Mouse (Mus musculus) neural tube, embryonic 13.5 days (tissue): ENCODE measurements around the gene Slc39a13. TPM values are rescaled to one million over a fixed set of nuclear protein-coding genes. Genes with fewer than 3 reads are reported as not detected.
"Not testable (repeated sequence)": the region's sequence is repeated elsewhere in the genome, so short reads cannot be mapped to it uniquely, and the experiment has no call there.

Experiments
- ATAC-seq: fragments of 200-750 bp; cut with Nextera tagmentation; 2 replicates; pipeline ENCODE4 v1.8.0; 2017; ENCODE audit warnings: low read depth, mild to moderate bottlenecking, moderate TSS enrichment, moderate library complexity
- H3K27ac ChIP-seq: fragments of 300-500 bp; sonication (generic); replicated peaks from 2 replicates; pipeline ENCODE4 v1.5.1; 2015; ENCODE audit warnings: moderate library complexity, mild to moderate bottlenecking, inconsistent platforms
- H3K27me3 ChIP-seq: fragments of 300-500 bp; sonication (generic); 2 replicates; pipeline ENCODE4 v1.6.1; 2015; ENCODE audit warnings: mild to moderate bottlenecking, inconsistent platforms
- H3K36me3 ChIP-seq: fragments of 300-500 bp; sonication (generic); 2 replicates; pipeline ENCODE4 v1.6.1; 2015; ENCODE audit warnings: mild to moderate bottlenecking, inconsistent platforms
- H3K4me1 ChIP-seq: fragments of 300-500 bp; sonication (generic); replicated peaks from 2 replicates; pipeline ENCODE4 v1.6.1; 2015; ENCODE audit warnings: inconsistent platforms
- H3K4me2 ChIP-seq: fragments of 300-500 bp; sonication (generic); 2 replicates; pipeline ENCODE4 v1.6.1; 2015; ENCODE audit warnings: inconsistent platforms, mild to moderate bottlenecking, moderate library complexity
- H3K4me3 ChIP-seq: fragments of 300-500 bp; sonication (generic); 2 replicates; pipeline ENCODE4 v1.5.1; 2015; ENCODE audit warnings: mild to moderate bottlenecking, inconsistent platforms
- H3K9ac ChIP-seq: fragments of 300-500 bp; sonication (generic); 2 replicates; pipeline ENCODE4 v1.6.1; 2015; ENCODE audit warnings: moderate library complexity, mild to moderate bottlenecking, inconsistent platforms
- H3K9me3 ChIP-seq: fragments of 300-500 bp; sonication (generic); 2 replicates; pipeline ENCODE4 v1.6.1; 2016; ENCODE audit warnings: inconsistent platforms
- WGBS: fragments of 180-500 bp; shearing (Covaris S2); methylation state at CpG from one replicate; pipeline ENCODE4 v1.1.7; 2015; 5-methylcytosine and 5-hydroxymethylcytosine counted together
- polyA plus RNA-seq: library from polyadenylated mRNA; unstranded; fragments of >200 nt; fragmentation: Nextera tagmentation; extraction: Ambion mirVana; gene quantifications from 2 replicates; pipeline ENCODE4 v1.2.1, GENCODE M21; 2015

Gene Slc39a13
- polyA plus RNA-seq, 1 experiment from 2014 or later, result 31.1 TPM

DNA sequence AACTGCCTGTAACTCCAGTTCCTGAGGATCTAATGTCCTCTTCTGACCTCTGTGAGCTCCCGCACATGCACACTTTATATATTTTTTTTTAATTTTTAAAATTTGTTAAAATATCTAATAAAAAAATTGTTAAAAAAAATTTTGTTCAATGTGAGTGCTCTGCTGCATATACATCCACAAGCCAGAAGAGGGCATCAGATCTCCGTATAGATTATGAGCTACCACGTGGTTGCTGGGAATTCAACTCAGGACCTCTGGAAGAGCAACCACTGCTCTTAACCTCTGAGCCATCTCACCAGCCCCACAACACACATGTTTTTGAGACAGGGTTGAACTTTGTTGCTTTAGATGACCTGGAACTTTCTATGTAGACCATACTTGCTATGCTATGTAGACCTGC, 37.2 kb downstream of the Slc39a13 start:
- H3K9ac ChIP-seq, result no peak overlapping the region
- H3K4me1 ChIP-seq, result no peaks in the 10 kb centered on the region
- H3K9me3 ChIP-seq, result no peaks in the 10 kb centered on the region
- H3K36me3 ChIP-seq, result no peaks in the 10 kb centered on the region
- WGBS, result 23% methylated on average over 3 of the region's 3 CpGs
- no peaks in the 10 kb centered on the region for H3K27me3 ChIP-seq
- H3K4me3 ChIP-seq, result no peak overlapping the region
- ATAC-seq, result no peak
- H3K4me2 ChIP-seq, result no peak overlapping the region
- H3K27ac ChIP-seq, result no peak overlapping the region

DNA sequence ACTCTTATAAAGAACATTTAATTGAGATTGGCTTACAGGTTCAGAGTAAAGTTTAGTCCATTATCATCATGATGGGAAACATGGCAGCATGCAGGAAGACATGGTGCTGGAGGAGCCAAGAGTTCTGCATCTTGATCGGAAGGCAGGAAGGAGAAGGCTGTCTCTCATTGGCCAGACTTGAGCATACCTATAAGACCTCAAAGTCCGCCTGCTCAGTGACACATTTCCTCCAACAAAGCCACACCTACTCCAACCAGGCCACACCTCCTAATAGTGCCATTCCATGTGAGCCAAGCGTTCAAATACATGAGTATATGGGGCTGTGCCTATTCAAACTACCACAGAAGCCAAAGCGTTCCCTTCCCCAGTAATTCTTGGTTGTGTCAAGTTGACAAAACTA, 39.0 kb downstream of the Slc39a13 start:
- Histone ChIP-seq H3K27me3 (no peaks in the 10 kb centered on the region), H3K9ac (no peak overlapping the region)
- 86% methylated on average over 4 of the region's 4 CpGs for WGBS

DNA sequence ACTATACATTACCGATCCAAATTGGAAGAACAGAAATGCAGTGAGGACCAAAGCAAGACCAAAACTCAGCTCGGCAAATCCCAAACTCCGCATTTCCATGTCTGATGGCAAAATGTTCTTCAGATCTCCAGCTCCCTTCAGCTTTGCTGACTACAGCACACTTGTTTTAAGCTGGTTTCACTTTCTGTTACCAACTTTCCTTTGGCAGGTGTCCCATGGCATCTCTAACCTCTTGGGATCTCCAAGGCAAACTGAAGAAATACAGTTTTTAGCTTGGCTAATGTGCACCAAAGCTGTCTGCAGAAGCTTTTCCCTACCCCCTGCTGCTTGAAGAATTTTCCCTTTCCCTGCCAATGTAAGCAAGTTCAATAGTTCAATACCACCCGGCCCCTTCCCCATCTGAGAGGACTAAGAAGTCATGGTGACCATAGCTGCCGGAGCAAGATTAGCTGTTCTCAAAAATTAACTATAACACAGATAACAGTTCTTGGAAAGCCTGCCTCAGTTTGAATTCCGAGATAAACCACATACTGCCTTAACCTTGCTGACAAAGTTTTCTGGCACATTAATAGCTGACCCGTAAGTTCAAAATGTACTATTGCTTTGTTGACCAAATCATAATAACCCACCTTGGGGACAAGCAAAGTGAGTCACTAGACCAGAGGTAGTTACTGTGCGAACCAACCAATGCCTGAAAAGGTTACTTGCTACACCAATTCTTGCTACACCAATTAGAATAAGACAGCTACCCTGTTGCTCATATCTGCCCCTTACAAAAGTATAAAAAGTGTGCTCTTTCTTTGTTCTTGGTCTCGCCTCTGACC, 42.6 kb downstream of the Slc39a13 start:
- Histone ChIP-seq H3K36me3 (no peaks in the 10 kb centered on the region), H3K9me3 (no peaks in the 10 kb centered on the region), H3K4me1 (no peaks in the 10 kb centered on the region), H3K4me3 (no peak overlapping the region), H3K9ac (no peak overlapping the region), H3K27ac (no peak overlapping the region), H3K27me3 (no peaks in the 10 kb centered on the region), H3K4me2 (no peak overlapping the region)
- ATAC-seq, result no peak
- WGBS, result 81% methylated on average over 9 of the region's 9 CpGs

More for the DNA sequence above, 39.0 kb downstream of the Slc39a13 start:
- no peak for ATAC-seq
- Histone ChIP-seq H3K27ac (no peak overlapping the region), H3K9me3 (no peaks in the 10 kb centered on the region), H3K4me2 (no peak overlapping the region), H3K4me1 (no peaks in the 10 kb centered on the region), H3K4me3 (no peak overlapping the region), H3K36me3 (no peaks in the 10 kb centered on the region)

DNA sequence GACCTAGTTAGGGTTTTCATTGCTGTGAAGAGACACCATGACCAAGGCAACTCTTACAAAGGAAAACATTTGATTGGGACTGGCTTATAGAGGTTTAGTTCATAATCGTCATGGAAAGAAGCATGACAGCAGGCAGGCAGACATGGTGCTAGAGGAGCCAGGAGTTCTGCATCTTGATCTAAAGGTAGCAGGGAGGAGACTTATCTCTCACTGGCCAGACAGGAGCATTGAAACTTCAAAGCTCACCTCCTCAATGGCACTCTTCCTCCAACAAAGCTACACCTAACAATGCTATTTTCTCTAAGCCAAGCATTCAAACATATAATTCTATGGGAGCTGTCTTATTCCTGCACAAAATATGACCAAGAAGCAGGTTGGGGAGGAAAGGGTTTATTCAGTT, 43.7 kb downstream of the Slc39a13 start:
- H3K36me3 ChIP-seq, result no peaks in the 10 kb centered on the region
- H3K4me3 ChIP-seq, result no peak overlapping the region
- H3K9me3 ChIP-seq, result no peaks in the 10 kb centered on the region
- no peak overlapping the region for H3K4me2 ChIP-seq
- no peak overlapping the region for H3K9ac ChIP-seq
- no peak overlapping the region for H3K27ac ChIP-seq
- no peaks in the 10 kb centered on the region for H3K4me1 ChIP-seq
- no peaks in the 10 kb centered on the region for H3K27me3 ChIP-seq
- ATAC-seq, result no peak
- 94% methylated on average over 1 of the region's 1 CpGs for WGBS

DNA sequence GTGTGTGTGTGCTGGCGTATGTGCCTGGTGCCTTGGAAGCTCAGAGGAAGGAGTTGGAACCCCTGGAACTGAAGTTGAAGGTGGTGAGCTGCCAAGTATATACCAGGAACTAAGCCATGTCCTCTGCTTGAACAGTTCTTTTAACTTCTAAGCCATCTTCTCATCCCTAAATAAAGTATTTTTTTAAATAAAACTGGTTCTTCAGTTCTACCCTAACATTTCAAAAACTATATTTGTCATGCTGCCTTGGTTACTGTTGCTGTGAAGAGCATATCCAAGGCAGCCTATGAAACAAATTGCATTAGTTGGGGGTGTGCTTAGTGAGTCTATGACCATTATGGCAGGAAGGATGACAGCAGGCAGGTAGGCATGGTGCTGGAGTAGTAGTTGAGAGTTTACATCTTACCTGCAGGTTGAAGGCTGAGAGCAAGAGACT, 45.1 kb downstream of the Slc39a13 start:
- Histone ChIP-seq H3K4me2 (no peak overlapping the region), H3K9me3 (no peaks in the 10 kb centered on the region), H3K36me3 (peaks cover 9% of the 10 kb centered on the region), H3K27me3 (no peaks in the 10 kb centered on the region), H3K4me1 (no peaks in the 10 kb centered on the region), H3K27ac (no peak overlapping the region), H3K4me3 (no peak overlapping the region), H3K9ac (no peak overlapping the region)
- ATAC-seq, result no peak
- WGBS, result 95% methylated on average over 1 of the region's 1 CpGs

DNA sequence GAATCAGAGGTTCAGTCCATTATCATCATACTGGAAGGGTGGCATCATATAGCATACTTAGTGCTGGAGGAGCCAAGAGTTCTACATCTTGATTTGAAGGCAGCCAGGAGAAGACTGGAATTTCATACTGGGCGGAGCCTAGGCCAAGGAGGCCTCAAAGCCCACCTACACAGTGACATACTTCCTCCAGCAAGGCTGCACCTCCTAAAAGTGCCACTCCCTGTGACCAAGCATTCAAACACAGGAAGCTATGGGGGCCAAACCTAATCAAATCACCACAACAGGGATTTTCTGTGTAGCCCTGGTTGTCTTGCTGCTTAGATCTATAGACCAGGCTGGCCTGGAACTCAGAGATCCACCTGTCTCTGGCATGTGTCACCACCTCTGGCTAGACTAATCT, 46.3 kb downstream of the Slc39a13 start:
- WGBS, result 97% methylated on average over 1 of the region's 1 CpGs
- Histone ChIP-seq H3K4me2 (no peak overlapping the region), H3K4me3 (no peak overlapping the region), H3K27ac (no peak overlapping the region), H3K27me3 (no peaks in the 10 kb centered on the region), H3K9ac (no peak overlapping the region), H3K36me3 (peaks cover 15% of the 10 kb centered on the region), H3K4me1 (no peaks in the 10 kb centered on the region), H3K9me3 (no peaks in the 10 kb centered on the region)
- no peak for ATAC-seq

DNA sequence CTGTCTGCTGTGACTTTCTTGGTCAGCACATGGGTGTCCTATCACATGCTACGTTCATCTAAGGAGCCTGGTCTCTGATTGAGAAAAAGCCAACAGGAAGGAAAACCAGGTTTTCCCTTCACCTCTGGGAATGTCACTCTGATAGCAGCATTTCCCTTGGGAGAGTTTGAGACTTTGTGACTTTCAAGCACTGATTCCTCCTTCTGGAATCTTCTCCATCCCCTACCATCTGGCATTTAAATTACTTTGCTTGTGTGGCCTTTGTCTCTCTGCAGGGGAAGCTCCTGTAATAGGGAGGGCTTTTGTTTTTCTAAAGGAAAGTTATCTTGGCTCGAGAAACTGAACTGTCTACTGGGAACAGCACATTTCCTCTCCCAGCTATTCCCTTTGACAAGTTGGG, 47.1 kb downstream of the Slc39a13 start:
- Histone ChIP-seq H3K27me3 (no peaks in the 10 kb centered on the region), H3K4me2 (no peak overlapping the region), H3K4me1 (peaks cover 5% of the 10 kb centered on the region; the same call in 1 of the 2 replicates), H3K9me3 (no peaks in the 10 kb centered on the region), H3K9ac (no peak overlapping the region), H3K36me3 (peaks cover 15% of the 10 kb centered on the region), H3K4me3 (no peak overlapping the region), H3K27ac (no peak overlapping the region)
- no peak for ATAC-seq
- WGBS, result 57% methylated on average over 2 of the region's 2 CpGs

DNA sequence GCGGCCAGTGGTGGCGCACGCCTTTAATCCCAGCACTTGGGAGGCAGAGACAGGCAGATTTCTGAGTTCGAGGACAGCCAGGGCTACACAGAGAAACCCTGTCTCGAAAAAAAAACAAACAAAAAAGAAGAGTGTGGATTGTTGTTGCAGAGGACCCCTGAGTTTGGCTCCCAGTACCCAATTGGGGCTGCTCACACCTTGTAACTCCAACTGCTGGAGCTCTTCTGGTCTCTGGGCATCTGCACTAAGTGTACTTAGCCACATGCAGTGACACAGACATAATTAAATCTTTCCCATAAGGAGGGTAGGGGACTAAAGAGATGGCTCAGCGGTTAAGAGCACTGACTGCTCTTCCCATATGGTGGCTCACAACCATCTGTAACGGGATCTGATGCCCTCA, 48.0 kb downstream of the Slc39a13 start:
- not testable (repeated sequence) for H3K4me2 ChIP-seq, H3K4me3 ChIP-seq, H3K9ac ChIP-seq, H3K9me3 ChIP-seq, ATAC-seq, H3K27me3 ChIP-seq, H3K27ac ChIP-seq
- 93% methylated on average over 7 of the region's 7 CpGs for WGBS
- Histone ChIP-seq H3K4me1 (peaks cover 12% of the 10 kb centered on the region; the same call in 1 of the 2 replicates), H3K36me3 (peaks cover 21% of the 10 kb centered on the region)

DNA sequence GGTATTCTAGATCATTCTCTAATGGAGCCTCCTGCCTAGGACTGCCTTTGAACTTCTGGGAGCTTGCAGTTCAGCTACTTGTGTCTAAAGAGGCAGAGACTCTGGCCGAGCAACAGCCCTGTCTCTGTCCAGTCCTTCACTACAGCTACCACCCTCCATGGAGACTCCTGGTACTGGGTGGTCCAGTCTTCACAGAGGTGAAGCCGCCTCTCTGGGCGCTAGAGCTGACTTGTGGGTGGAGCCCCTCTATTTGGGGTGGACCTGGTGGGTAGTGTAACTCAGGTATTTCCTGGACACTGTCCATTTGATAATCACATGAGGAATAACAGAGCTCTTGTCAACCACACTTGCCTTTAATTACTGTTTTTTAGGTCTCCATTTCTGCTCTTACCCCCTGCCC, 50.3 kb downstream of the Slc39a13 start:
- 96% methylated on average over 3 of the region's 3 CpGs for WGBS
- Histone ChIP-seq H3K9me3 (no peaks in the 10 kb centered on the region), H3K9ac (no peak overlapping the region), H3K4me2 (no peak overlapping the region), H3K4me3 (no peak overlapping the region), H3K27me3 (no peaks in the 10 kb centered on the region), H3K4me1 (peaks cover 17% of the 10 kb centered on the region; the same call in 1 of the 2 replicates), H3K27ac (no peak overlapping the region), H3K36me3 (peaks cover 37% of the 10 kb centered on the region)
- ATAC-seq, result no peak

DNA sequence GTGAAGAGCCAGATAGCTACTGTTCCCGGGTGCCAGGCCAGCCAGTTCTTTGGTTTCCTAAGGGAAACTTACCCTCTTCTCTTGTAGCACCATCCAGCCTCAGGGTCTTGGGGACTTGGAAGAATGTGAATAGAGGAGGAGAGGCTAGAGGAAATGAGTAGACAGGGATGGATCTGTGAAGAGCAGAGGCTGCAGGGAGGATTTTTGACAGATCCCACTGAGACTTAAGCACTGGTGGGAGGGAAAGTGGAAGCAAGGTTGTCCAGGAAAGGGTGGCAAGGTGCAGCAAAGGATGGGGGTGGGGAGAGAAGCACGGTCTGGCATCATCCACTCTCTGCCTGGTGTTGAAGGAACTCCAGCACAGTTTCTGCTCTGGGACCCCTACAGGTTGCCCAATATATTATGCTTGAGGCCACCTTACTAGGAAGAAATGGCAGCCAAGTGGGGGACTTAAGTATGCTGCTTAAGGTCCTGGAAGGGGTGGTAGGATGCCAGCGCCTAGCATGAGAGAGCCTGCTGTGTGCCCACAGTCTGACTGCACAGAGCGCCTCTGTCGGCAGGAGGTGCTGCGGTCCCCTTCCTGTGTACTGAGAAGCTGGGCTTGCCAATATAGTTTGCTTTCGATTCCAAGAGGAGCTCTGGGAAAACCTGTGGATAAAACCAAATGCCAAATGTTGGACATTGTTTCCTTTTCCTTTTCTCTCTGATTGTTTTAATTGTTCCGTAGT, 52.0 kb downstream of the Slc39a13 start:
- Histone ChIP-seq H3K4me2 (no peak overlapping the region), H3K9me3 (no peaks in the 10 kb centered on the region), H3K36me3 (peaks cover 54% of the 10 kb centered on the region), H3K4me1 (peaks cover 17% of the 10 kb centered on the region; the same call in 1 of the 2 replicates), H3K9ac (no peak overlapping the region), H3K27ac (no peak overlapping the region), H3K4me3 (no peak overlapping the region), H3K27me3 (no peaks in the 10 kb centered on the region)
- WGBS, result 72% methylated on average over 8 of the region's 8 CpGs
- ATAC-seq, result no peak; the same call in 1 of the 2 replicates

DNA sequence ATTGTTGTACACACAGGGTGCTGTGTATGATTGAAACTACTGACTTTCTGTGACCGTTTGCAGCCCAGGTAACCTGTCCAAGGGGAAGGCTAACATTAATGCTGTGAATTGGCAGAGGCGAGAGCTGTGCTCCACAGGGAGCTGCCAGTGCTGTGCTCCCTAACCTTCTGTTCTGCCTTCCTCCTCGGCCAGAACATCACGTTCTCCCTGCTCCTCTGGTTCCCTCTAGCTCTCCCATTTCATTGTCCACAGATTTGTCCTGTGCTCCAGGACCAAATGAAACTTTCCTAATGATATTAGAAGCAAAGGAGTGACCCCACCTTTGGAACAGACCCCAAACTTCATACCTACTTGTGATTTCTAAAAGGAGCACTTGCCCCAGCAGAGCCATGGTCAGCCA, 54.8 kb downstream of the Slc39a13 start:
- no peaks in the 10 kb centered on the region for H3K9me3 ChIP-seq
- 86% methylated on average over 4 of the region's 4 CpGs for WGBS
- H3K27ac ChIP-seq, result no peak overlapping the region
- H3K36me3 ChIP-seq, result peaks cover 72% of the 10 kb centered on the region
- no peak overlapping the region for H3K9ac ChIP-seq
- no peaks in the 10 kb centered on the region for H3K27me3 ChIP-seq
- no peak for ATAC-seq
- peaks cover 17% of the 10 kb centered on the region; the same call in 1 of the 2 replicates for H3K4me1 ChIP-seq
- no peak overlapping the region for H3K4me3 ChIP-seq
- H3K4me2 ChIP-seq, result no peak overlapping the region

DNA sequence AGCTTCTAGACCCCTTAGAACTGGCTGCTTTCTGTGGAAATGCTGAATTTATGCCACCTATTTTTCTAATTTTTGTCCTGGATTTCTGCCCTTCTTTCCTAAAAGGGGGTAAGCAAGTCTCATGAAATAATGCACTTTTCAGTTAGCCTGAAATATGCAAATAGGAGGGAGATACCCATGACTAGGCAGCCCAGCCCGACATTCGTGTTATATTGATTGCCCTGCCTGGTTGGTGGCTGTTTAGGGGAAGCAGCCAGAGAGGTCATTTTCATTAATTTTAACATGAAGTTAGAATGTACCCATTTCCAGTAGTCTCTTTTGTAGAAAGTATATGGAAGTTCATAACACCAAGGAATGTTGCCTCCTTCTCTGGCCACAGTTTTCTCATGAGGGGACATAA, 56.3 kb downstream of the Slc39a13 start:
- H3K36me3 ChIP-seq, result peaks cover 79% of the 10 kb centered on the region
- H3K27ac ChIP-seq, result no peak overlapping the region
- no peak for ATAC-seq
- no peaks in the 10 kb centered on the region for H3K27me3 ChIP-seq
- peaks cover 17% of the 10 kb centered on the region; the same call in 1 of the 2 replicates for H3K4me1 ChIP-seq
- H3K9me3 ChIP-seq, result no peaks in the 10 kb centered on the region
- 90% methylated on average over 2 of the region's 2 CpGs for WGBS
- no peak overlapping the region for H3K4me3 ChIP-seq
- no peak overlapping the region for H3K9ac ChIP-seq
- H3K4me2 ChIP-seq, result no peak overlapping the region
